Mouse (Mus musculus) kidney, adult 2 months (tissue): ENCODE results near the gene Slc25a26. TPM values are rescaled to one million over a fixed set of nuclear protein-coding genes. Genes with fewer than 3 reads are reported as not detected.

Experiments
- DNase-seq: peaks from one replicate; pipeline ENCODE4 v3.0.0; 2021
- H3K27ac ChIP-seq: fragments of 200-500 bp; 2 replicates; pipeline ENCODE4 v1.5.1; 2012; ENCODE audit warnings: low read depth, low read length, control low read depth, inconsistent platforms; ENCODE audit not compliant: insufficient read depth
- H3K27me3 ChIP-seq: fragments of 200-500 bp; replicated peaks from 2 replicates; pipeline ENCODE4 v1.6.1; 2012; ENCODE audit warnings: mild to moderate bottlenecking, moderate library complexity, low read length, inconsistent platforms; ENCODE audit not compliant: control insufficient read depth, insufficient read depth
- H3K36me3 ChIP-seq: fragments of 200-500 bp; 2 replicates; pipeline ENCODE4 v1.6.1; 2012; ENCODE audit warnings: mild to moderate bottlenecking, moderate library complexity, low read length, inconsistent platforms; ENCODE audit not compliant: control insufficient read depth, insufficient read depth
- H3K4me1 ChIP-seq: fragments of 200-500 bp; 2 replicates; pipeline ENCODE4 v1.6.1; 2011; ENCODE audit warnings: low read length; ENCODE audit not compliant: control insufficient read depth, insufficient read depth
- H3K4me3 ChIP-seq: fragments of 200-500 bp; 2 replicates; pipeline ENCODE4 v1.5.1; 2011; ENCODE audit warnings: mild to moderate bottlenecking, low read depth, low read length, control low read depth; ENCODE audit not compliant: insufficient read depth
- CTCF ChIP-seq: fragments of 200-500 bp; conservative IDR thresholded peaks from 2 replicates; pipeline ENCODE4 v1.5.1; 2011; ENCODE audit warnings: low read depth, mild to moderate bottlenecking, control low read depth, low read length, moderate library complexity, mixed read lengths; ENCODE audit not compliant: insufficient read depth, insufficient read length
- POLR2A ChIP-seq: fragments of 200-500 bp; IDR thresholded peaks from one replicate; pipeline ENCODE4 v1.6.1; 2011; ENCODE audit warnings: low read depth, low read length, control low read depth
- WGBS: fragments of 180-500 bp; shearing (Covaris S2); methylation state at CpG from one replicate; pipeline ENCODE4 v1.1.7; 2018; 5-methylcytosine and 5-hydroxymethylcytosine counted together
- polyA plus RNA-seq: library from polyadenylated mRNA; depleted of rRNA; stranded (reverse); fragments of >200 nt; gene quantifications from 2 replicates; pipeline ENCODE4 v1.2.3, GENCODE M21; 2012

The Slc25a26 gene
- polyA plus RNA-seq, 1 experiment: 18.3 TPM

DNA sequence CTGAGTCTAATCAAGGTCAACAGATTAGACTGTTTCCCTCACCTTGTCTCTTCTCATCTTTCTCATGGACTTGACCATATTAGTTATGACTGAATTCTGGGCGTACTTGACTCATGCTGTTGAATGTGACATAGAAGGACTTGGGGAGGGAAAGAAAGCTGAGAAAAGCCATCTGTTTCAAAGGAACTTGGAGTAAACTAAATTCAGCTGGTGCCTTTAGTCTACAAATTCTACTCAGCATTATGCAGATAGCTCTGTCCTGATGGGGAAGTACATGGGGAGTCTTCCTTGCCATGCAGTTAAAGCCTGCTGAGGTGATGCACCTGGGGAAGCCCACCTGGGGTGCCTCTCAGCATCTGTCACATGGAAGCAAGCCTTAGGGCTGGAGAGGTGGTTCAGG, 37.5 kb downstream of the Slc25a26 start:
- WGBS: 78% methylated on average over 1 of the region's 1 CpGs
- Histone ChIP-seq H3K27ac (no peak overlapping the region), H3K36me3 (no peaks in the 10 kb centered on the region; the same call in 1 of the 2 replicates), H3K4me1 (no peaks in the 10 kb centered on the region), H3K27me3 (no peaks in the 10 kb centered on the region), H3K4me3 (no peak overlapping the region)
- no peak for TF ChIP-seq POLR2A
- no peak for TF ChIP-seq CTCF
- no peak for DNase-seq

DNA sequence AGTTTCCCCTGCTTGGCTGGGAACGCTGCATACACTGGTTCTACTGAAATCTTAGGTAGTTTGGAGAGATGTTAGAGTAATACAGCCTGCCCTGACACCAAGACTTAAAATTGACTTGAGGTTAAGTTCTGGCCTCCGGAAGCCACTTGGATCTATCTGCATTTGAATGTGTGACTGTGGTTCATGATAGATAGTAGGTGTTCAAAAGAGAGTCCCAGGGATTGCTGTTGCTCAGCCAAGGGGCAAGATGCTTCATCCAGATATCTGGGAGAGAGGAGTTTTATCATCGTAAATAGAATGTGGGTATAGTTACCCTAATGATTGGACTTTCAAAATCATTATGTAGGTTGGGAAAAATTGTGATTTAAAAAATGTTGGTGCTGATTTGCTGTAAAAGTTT, 40.0 kb downstream of the Slc25a26 start:
- 92% methylated on average over 3 of the region's 3 CpGs for WGBS
- no peaks in the 10 kb centered on the region for H3K4me1 ChIP-seq
- no peak for DNase-seq
- no peaks in the 10 kb centered on the region; the same call in 1 of the 2 replicates for H3K36me3 ChIP-seq
- no peaks in the 10 kb centered on the region for H3K27me3 ChIP-seq
- H3K4me3 ChIP-seq: no peak overlapping the region
- H3K27ac ChIP-seq: no peak overlapping the region
- TF ChIP-seq POLR2A (no peak), CTCF (no peak)

GRCm38 (mm10) chr6:94540615-94541014, 40.5 kb downstream of the Slc25a26 start:
- Histone ChIP-seq H3K4me1 (no peaks in the 10 kb centered on the region), H3K36me3 (no peaks in the 10 kb centered on the region; the same call in 1 of the 2 replicates), H3K27me3 (no peaks in the 10 kb centered on the region), H3K27ac (no peak overlapping the region), H3K4me3 (no peak overlapping the region)
- 78% methylated on average over 4 of the region's 4 CpGs for WGBS
- TF ChIP-seq POLR2A: no peak
- no peak for TF ChIP-seq CTCF
- DNase-seq: no peak

- WGBS: 59% methylated on average over 6 of the region's 6 CpGs
- Histone ChIP-seq H3K27me3 (no peaks in the 10 kb centered on the region), H3K36me3 (no peaks in the 10 kb centered on the region), H3K27ac (no peak overlapping the region), H3K4me3 (no peak overlapping the region), H3K4me1 (no peaks in the 10 kb centered on the region)
- TF ChIP-seq POLR2A (no peak), CTCF (no peak)
- DNase-seq: no peak
Observed at GRCm38 (mm10) chr6:94541133-94541532, 41.0 kb downstream of the Slc25a26 start.

DNA sequence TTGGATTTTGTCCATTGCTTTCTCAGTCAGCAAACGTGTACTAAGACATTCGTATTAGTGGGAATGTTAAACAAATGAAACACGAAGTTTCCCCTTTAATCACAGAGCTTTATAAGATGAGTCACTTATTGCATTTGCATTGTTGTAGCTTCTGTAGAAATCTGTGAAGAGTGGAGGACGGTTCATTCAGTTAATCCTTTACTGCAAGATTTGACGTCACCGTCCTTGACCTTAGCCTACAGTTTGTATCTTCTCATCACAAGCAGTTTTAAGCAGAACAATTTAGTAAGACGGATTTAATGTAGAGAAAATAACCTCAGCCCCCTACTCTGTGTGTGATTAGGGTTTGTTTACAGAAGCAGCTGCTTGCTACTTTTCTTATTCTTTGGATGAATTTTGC, 41.7 kb downstream of the Slc25a26 start:
- H3K4me3 ChIP-seq: no peak overlapping the region
- no peak overlapping the region for H3K27ac ChIP-seq
- DNase-seq: no peak
- WGBS: 61% methylated on average over 7 of the region's 7 CpGs
- no peak for TF ChIP-seq POLR2A
- no peaks in the 10 kb centered on the region for H3K27me3 ChIP-seq
- H3K36me3 ChIP-seq: no peaks in the 10 kb centered on the region
- H3K4me1 ChIP-seq: no peaks in the 10 kb centered on the region

DNA sequence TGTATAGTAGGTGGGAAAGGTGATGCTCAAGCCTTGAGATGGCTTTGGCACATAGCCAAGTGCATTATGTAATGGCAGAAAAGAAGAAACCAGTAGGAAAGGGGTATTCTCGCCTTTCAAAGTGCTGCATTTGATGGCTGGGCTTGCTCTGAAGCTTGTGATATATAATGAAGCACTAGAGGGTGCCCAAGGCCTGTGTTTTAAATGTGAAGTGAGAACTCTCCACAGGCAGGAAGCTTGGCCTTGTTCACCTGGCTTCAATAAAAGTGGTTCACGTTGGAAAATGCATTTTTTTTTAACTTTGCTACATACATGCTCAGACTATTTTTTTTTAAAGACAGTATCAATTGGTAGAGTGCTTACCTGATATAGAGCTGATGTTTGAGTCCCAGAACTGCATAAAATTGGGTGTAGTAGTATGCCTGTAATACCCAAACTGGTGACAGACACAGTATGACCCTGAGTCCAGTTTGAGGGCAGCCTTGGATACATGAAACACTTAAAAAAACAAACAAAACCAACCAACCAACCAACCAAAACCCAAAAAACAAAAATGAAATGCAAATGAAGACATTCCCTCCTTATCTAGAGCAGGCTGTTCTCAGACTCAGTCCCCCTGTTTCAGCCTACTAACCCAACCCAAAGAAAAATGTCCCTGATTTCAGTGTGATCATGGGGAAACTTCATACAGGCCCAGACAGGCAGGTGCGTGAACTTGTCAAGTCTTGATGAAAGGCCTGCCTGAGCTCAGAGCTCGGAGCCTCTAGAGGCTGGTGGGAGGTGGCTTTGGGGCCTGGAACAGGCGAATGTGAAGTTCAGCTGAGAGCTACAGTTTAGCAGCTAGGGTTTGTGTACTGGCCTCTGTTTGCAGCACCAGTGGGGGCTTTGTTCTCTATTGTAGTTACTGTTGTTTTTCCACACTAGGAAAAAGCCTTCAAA, 44.0 kb downstream of the Slc25a26 start:
- H3K27ac ChIP-seq: no peak overlapping the region

DNA sequence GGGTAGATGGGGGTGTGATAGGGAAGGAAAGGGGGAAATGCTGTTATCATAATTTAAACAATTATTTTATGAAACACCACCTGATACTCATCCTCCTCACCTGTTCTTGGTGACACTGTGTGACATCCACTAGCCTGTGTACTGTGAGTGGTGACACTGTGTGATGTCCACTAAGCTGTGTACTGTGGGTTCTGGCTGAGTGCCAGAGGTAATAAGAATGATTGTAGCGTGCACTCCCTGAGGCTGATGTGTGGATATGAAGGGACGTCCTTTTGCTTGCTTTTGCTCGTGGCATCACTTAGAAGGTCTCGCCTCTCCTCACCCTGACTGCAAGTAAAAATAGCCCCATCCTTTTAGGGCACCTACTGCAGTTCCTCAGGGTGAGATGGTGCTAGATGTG, 47.1 kb downstream of the Slc25a26 start:
- no peak overlapping the region for H3K4me3 ChIP-seq
- no peaks in the 10 kb centered on the region for H3K27me3 ChIP-seq
- TF ChIP-seq CTCF (no peak), POLR2A (no peak)
- no peak overlapping the region for H3K27ac ChIP-seq
- H3K4me1 ChIP-seq: no peaks in the 10 kb centered on the region
- no peaks in the 10 kb centered on the region for H3K36me3 ChIP-seq
- 53% methylated on average over 4 of the region's 4 CpGs for WGBS
- DNase-seq: no peak

More for the DNA sequence above, 44.0 kb downstream of the Slc25a26 start:
- Histone ChIP-seq H3K27me3 (no peaks in the 10 kb centered on the region), H3K4me3 (no peak overlapping the region), H3K36me3 (no peaks in the 10 kb centered on the region), H3K4me1 (no peaks in the 10 kb centered on the region)
- 59% methylated on average over 5 of the region's 5 CpGs for WGBS
- TF ChIP-seq POLR2A (no peak), CTCF (peak; percentile 52)
- DNase-seq: peak; percentile 51
